Mouse (Mus musculus): Measurements from ENCODE around the gene Trim17. TPM values are rescaled to one million over a fixed set of nuclear protein-coding genes. Genes with fewer than 3 reads are reported as not detected.
A peak's percentile ranks its signal among the peaks of the same experiment; 100 is the strongest.

Gene Trim17
- 0.90 and 1.3 TPM in 2 replicates for polyA plus RNA-seq (2015; fragmentation: Nextera tagmentation; extraction: Ambion mirVana)

DNA sequence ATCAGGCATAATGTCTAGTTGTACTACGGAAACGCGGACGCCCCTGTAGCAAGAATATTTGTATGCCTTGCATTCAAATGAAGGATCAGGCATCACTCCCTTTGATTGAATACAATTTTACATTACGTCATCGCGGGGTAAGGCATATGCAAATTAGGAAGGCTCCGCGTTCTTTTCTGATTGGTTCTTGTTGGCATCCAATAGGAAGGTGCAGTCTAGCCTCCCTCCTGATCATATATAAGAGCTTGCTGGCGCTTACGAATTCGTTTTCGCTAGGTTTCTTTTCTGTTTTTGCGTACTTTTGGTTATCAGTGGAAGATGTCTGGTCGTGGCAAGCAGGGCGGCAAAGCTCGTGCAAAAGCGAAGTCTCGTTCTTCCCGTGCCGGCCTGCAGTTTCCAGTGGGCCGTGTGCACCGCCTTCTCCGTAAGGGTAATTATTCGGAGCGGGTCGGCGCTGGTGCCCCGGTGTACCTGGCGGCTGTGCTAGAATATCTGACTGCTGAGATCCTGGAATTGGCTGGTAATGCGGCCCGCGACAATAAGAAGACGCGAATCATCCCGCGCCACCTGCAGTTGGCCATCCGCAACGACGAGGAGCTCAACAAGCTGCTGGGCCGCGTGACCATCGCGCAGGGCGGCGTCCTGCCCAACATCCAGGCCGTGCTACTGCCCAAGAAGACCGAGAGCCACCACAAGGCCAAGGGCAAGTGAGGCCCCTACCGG lies at the start of gene Trim17, which contains the start of gene Hist3h2a:
Gene Trim17, plus strand, starts transcription at position 266 of the 723 bp plus-strand sequence.
Gene Hist3h2a, plus strand, starts transcription at position 266 of the 723 bp plus-strand sequence.
- H3K4me2 ChIP-seq, result peak within 1 kb of the TSS; percentile 87
- H3K4me3 ChIP-seq, result peak within 1 kb of the TSS; percentile 74
- H3K9me3 ChIP-seq, result no peaks in the 10 kb centered on the region
- peak within 1 kb of the TSS; percentile 99 for H3K9ac ChIP-seq
- 0 out of 2 replicates have a peak, but pooled peaks cover 15% of the 10 kb centered on the region for H3K36me3 ChIP-seq
- H3K4me1 ChIP-seq (replicated peaks), result peaks cover 70% of the 10 kb centered on the region
- ATAC-seq (ENCODE audit: low read depth), result peak; percentile 92
- H3K27ac ChIP-seq (replicated peaks), result peak within 1 kb of the TSS; percentile 100
- H3K27me3 ChIP-seq, result no peaks in the 10 kb centered on the region
- WGBS, result under 1% methylated on average over 49 of the region's 49 CpGs

DNA sequence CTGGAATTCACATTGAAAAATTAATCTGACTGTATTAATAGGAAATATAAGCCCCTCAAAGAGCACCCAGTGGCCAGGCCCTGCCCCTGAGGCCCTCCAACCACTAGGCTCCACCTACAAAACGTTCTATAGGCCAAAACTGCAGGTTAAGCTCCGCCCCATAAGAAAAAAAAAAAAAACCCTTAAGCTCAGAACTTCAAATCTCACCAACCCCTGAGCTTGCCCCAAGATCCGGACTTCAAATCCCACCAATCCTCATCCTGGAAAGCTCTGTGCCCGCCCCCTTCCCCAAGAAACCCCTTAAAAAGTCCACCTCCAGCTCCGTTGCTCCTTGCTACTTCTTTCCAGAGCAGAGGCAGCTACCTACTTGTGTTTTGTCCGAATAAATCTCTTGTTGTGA lies 49.6 kb upstream of the Trim17 start:
- 49% methylated on average over 6 of the region's 6 CpGs for WGBS
- Histone ChIP-seq H3K9me3 (no peaks in the 10 kb centered on the region), H3K9ac (no peak overlapping the region), H3K4me1 (replicated peaks) (peaks cover 23% of the 10 kb centered on the region), H3K27me3 (no peaks in the 10 kb centered on the region), H3K4me3 (no peak overlapping the region), H3K27ac (replicated peaks) (no peak overlapping the region), H3K4me2 (0 out of 2 replicates have a peak overlapping the region, but pooled peaks have one; percentile 87), H3K36me3 (peaks cover 22% of the 10 kb centered on the region)
- ATAC-seq (ENCODE audit: low read depth), result no peak

DNA sequence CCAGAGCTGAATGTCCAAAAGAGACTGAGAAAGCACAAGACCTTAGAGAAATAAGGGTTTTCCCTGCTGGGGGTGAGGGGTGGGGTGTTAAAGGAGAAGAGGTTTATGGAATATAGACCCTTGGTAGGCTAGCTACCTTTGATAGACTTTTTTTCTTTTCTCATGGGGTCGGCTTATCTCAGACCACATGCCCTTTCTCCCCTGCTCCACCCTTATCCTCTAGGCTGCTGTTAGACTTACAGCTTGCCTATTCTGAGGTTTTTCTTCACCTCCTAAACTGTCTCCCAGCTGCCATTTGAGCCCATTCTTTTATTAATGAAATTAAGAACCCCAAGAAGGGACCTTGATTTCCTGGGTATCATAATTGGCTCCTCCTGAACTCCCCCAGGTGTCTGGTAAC lies 40.7 kb upstream of the Trim17 start:
- H3K4me2 ChIP-seq, result no peak overlapping the region; the same call in 1 of the 2 replicates
- 64% methylated on average over 1 of the region's 1 CpGs for WGBS

DNA sequence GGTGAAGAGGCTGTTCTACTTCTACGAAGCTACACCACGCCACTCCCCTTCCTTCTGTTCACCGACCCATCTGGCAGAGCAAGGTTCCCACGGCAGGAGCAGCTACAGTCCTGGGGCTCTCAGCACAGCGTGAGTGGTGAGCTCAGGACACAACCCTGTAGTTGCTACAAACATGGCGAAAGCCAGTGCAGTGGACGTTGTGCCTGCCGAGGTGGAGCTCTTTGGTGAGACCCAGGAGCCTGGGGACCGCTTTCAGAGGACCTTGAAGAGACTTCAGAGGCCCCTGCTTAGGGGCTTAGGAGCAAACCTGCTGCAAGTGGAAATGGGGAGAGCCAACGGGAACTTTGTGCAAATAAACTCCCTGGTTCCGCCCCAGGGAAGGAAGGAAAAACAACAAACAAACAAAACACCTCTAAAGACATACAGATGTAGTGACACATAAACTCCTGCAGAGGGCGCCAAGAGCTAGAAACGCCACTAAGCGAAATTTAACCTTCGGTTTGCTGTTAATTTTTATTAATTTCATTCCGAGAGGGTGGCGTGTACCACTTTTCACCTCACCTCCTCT lies 39.9 kb upstream of the Trim17 start:
- Histone ChIP-seq H3K27ac (replicated peaks) (0 out of 2 replicates have a peak overlapping the region, but pooled peaks have one; percentile 9), H3K4me1 (replicated peaks) (peaks cover 12% of the 10 kb centered on the region), H3K36me3 (no peaks in the 10 kb centered on the region), H3K9me3 (no peaks in the 10 kb centered on the region), H3K4me2 (peak overlapping the region; percentile 56), H3K4me3 (peak overlapping the region; percentile 32), H3K9ac (peak overlapping the region; percentile 61), H3K27me3 (no peaks in the 10 kb centered on the region)
- 22% methylated on average over 17 of the region's 17 CpGs for WGBS
- no peak; the same call in 1 of the 2 replicates for ATAC-seq (ENCODE audit: low read depth)

More for the DNA sequence above, 40.7 kb upstream of the Trim17 start:
- H3K27ac ChIP-seq (replicated peaks), result no peak overlapping the region
- no peaks in the 10 kb centered on the region for H3K27me3 ChIP-seq
- ATAC-seq (ENCODE audit: low read depth), result no peak
- H3K4me3 ChIP-seq, result no peak overlapping the region
- H3K36me3 ChIP-seq, result no peaks in the 10 kb centered on the region
- peak overlapping the region; percentile 61; the same call in 1 of the 2 replicates for H3K9ac ChIP-seq
- no peaks in the 10 kb centered on the region for H3K9me3 ChIP-seq
- H3K4me1 ChIP-seq (replicated peaks), result peaks cover 12% of the 10 kb centered on the region

DNA sequence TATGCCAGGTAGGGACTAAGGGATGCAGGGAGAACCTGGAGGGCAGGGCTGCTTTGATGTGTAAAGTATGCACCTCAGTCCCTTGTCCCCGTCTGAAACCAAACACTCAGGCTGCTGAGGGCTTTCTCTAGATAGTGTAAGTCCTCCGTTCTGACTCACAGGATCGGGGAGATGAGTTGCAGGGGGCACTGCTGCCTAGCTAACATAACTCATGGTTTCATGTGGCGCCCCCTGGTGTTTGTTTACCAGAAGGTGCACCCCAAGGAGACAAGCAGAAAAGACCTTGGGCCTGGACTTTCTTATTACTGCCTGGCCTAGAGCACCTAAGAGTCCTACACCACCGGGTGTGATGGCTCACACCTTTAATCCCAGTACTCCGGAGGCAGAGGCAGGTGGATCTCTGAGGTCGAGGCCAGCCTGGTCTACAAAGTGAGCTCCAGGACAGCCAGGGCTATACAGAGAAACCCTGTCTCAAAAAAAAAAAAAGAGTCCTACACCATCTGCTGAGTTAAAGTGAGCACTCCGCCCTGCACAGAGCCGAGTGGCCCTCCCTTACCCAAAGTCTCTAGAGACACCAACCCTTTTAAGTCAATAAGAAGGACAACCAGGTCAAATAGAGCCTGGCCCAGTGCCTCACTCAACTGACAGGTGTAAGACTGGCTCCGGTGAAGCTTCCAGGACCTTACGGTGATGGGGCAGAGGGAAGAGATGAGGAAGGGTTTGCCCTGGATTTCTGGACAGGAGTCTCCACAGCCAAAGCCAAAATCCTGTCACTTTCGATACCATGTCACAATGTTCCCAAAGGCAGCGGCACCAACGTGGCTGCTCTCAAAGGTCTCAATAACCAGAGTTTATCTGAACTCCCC lies 37.4 kb upstream of the Trim17 start:
- Histone ChIP-seq H3K27me3 (no peaks in the 10 kb centered on the region), H3K9me3 (no peaks in the 10 kb centered on the region), H3K27ac (replicated peaks) (no peak overlapping the region), H3K4me2 (no peak overlapping the region), H3K9ac (no peak overlapping the region), H3K36me3 (no peaks in the 10 kb centered on the region), H3K4me3 (no peak overlapping the region), H3K4me1 (replicated peaks) (peaks cover 12% of the 10 kb centered on the region)
- no peak for ATAC-seq (ENCODE audit: low read depth)
- WGBS, result 53% methylated on average over 14 of the region's 14 CpGs

DNA sequence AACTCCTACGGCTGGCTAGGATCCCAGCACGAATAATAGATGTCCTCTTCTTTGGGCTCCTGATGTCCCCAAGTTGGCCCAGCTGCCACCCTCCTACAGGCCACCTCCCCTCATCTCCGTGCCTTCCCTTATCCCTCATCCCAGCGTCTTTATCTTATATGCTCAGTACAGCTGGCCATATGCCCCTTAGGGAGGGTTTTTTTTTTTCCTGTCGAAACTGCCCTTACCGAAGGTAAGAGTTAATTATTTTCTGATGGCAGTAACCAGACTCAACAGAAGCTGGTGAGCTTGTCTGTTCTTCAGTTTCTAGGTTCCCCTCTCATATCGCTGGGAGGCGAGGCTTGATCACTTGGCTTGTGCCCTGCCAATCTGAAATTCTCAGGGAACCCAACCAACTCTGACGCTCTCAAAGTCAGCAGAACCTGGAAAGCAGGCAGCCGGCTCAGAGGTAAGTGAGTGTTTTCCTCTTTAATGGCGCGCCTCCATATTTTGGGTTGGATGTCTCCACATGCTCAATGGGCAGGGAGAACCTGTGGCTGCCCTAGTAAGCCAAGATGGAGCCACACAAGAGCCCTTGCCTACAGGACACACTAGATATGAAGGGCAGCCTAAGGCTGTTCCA lies 36.6 kb upstream of the Trim17 start, which contains the start of gene Btnl10:
Gene Btnl10, plus strand, starts transcription at position 164 of the 622 bp plus-strand sequence.
- 83% methylated on average over 12 of the region's 12 CpGs for WGBS
- Histone ChIP-seq H3K27me3 (no peaks in the 10 kb centered on the region), H3K36me3 (no peaks in the 10 kb centered on the region), H3K9ac (no peak within 1 kb of the TSS), H3K27ac (replicated peaks) (no peak within 1 kb of the TSS), H3K4me3 (no peak within 1 kb of the TSS), H3K9me3 (no peaks in the 10 kb centered on the region), H3K4me1 (replicated peaks) (peaks cover 12% of the 10 kb centered on the region), H3K4me2 (no peak within 1 kb of the TSS)
- ATAC-seq (ENCODE audit: low read depth), result no peak

DNA sequence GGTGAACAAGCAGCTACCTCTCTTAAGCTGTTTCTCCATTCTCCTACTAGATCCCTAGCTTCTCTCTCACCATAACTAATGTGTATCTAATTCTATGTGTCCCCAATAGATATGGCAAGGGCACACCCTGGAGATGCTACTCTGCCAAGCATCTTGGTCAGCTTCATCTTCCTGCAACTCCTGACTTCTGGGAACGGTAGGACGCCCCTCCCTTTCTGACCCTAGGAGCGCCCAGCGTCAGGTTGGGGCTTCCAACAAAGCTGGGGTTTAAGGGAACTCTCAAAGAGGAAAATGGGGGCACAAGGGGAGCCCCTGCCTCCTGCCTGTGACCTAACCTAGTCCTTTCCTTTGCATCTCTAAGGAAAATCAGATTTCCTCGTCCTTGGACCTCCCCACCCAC lies 35.7 kb upstream of the Trim17 start:
- Histone ChIP-seq H3K36me3 (no peaks in the 10 kb centered on the region), H3K27me3 (no peaks in the 10 kb centered on the region), H3K9ac (no peak overlapping the region), H3K27ac (replicated peaks) (no peak overlapping the region), H3K9me3 (no peaks in the 10 kb centered on the region), H3K4me1 (replicated peaks) (peaks cover 12% of the 10 kb centered on the region), H3K4me3 (no peak overlapping the region), H3K4me2 (no peak overlapping the region)
- no peak for ATAC-seq (ENCODE audit: low read depth)
- 80% methylated on average over 5 of the region's 5 CpGs for WGBS

DNA sequence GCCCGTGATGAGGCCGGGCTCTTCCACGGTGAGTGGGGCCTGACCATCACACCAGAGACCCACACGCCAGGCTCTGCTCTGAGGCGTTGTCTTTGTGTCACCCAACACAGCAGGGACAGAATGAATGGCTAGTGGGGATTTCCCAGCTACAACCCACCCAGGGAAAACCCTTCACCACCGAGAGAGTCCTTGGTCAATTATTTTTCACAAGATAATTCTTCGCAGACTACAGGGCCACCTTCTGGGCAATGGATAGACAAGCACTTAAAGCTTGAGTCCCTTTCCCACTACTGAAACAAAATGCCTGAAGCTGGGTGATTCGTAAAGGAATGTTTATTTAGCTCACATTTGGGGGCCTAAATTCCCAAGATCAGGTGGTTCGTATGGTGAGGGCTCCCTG lies 32.1 kb upstream of the Trim17 start:
- H3K4me1 ChIP-seq (replicated peaks), result no peaks in the 10 kb centered on the region
- no peak overlapping the region for H3K27ac ChIP-seq (replicated peaks)
- no peaks in the 10 kb centered on the region for H3K9me3 ChIP-seq
- no peak overlapping the region for H3K4me3 ChIP-seq
- WGBS, result 80% methylated on average over 9 of the region's 9 CpGs
- no peak overlapping the region for H3K4me2 ChIP-seq
- no peak for ATAC-seq (ENCODE audit: low read depth)
- no peaks in the 10 kb centered on the region for H3K27me3 ChIP-seq
- no peak overlapping the region for H3K9ac ChIP-seq
- H3K36me3 ChIP-seq, result no peaks in the 10 kb centered on the region

DNA sequence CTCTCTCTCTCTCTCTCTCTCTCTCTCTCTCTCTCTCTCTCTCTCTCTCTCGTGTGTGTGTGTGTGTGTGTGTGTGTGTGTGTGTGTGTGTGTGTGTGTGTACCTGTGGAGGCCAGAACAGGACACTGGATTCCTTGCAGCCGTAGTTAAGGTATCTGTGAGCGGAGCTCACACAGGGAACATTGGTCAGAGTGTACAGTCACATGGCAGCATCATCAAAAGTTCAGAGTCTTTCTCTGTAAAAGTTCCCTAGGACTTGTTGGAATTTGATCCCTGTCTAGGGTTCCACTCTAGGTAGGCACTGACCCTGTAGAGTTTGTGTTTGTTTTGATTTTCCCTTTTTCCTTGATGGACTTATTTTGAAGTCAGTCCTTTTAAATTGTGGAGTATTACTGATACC lies 27.8 kb upstream of the Trim17 start:
- Histone ChIP-seq H3K4me1 (replicated peaks) (peaks cover 7% of the 10 kb centered on the region), H3K27me3 (no peaks in the 10 kb centered on the region), H3K4me2 (no peak overlapping the region), H3K9me3 (no peaks in the 10 kb centered on the region), H3K27ac (replicated peaks) (no peak overlapping the region), H3K9ac (no peak overlapping the region), H3K36me3 (peaks cover 11% of the 10 kb centered on the region), H3K4me3 (no peak overlapping the region)
- ATAC-seq (ENCODE audit: low read depth), result no peak
- WGBS, result 94% methylated on average over 2 of the region's 3 CpGs

DNA sequence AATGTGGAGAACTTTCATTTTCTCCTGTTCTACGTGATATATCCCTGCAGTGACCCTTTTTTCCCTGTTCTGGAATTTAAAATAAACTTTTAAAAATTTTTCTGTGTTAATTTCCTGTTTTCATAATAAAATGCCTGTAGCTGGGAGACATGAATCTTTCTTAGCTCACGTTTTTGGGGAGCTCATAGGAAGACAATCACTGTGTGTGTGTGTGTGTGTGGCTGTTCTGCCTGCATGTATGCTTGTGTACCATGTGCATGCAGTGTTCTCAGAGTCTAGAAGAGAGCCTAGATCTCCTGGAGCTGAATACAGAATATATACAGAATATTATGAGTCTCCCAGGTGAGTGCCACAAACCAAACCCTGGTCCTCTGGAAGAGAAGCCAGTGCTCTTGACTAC lies 27.4 kb upstream of the Trim17 start:
- Histone ChIP-seq H3K27ac (replicated peaks) (no peak overlapping the region), H3K9ac (no peak overlapping the region), H3K9me3 (no peaks in the 10 kb centered on the region), H3K4me2 (no peak overlapping the region), H3K27me3 (no peaks in the 10 kb centered on the region), H3K36me3 (peaks cover 15% of the 10 kb centered on the region), H3K4me3 (no peak overlapping the region), H3K4me1 (replicated peaks) (peaks cover 7% of the 10 kb centered on the region)
- WGBS, result 78% methylated on average over 2 of the region's 2 CpGs
- ATAC-seq (ENCODE audit: low read depth), result no peak

DNA sequence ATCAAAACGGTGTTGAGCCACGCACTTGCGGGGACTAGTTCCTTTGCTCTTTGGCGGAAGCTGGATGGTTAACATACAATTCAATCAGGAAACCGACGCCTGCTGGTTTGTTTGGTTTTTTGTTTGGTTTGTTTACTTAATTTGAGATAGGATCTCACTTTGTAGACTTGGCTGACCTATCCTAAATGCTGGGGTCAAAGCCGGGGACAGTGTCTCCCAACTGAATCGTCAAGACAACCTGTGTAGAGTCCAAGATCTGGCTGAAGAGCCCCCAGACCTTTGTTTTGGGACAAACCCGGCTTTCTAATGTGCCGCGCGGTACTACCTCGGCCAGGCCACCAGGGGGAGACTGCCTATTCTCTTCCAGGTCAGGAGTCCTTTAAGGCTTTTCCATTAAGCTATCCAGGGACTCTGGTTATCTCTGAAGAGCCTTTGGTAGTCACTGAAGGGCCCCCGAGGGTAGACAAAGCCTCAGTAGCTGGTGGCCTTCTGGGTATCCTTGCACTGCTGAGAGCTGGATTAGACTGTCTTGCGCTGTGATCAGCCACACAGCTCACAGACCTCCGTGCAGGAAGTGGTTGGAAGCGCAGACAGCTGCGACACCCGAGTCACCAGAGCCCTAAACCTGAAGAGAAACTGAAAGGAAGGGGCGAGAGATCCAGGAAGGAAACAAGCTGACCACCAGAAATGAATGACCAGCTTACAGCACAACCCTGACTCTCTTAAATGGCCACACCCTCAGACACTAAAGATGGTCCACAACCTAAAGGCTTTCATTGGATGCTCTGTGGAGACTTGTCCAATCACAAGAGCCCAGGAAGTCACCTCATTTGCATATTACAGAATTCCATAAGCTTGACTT lies 26.5 kb upstream of the Trim17 start:
- 39% methylated on average over 20 of the region's 20 CpGs for WGBS
- peak; percentile 62; the same call in 1 of the 2 replicates for ATAC-seq (ENCODE audit: low read depth)
- Histone ChIP-seq H3K27me3 (no peaks in the 10 kb centered on the region), H3K36me3 (peaks cover 25% of the 10 kb centered on the region), H3K4me3 (peak overlapping the region; percentile 10; the same call in 1 of the 2 replicates), H3K27ac (replicated peaks) (peak overlapping the region; percentile 73), H3K4me2 (peak overlapping the region; percentile 35), H3K4me1 (replicated peaks) (peaks cover 7% of the 10 kb centered on the region), H3K9ac (0 out of 2 replicates have a peak overlapping the region, but pooled peaks have one; percentile 17), H3K9me3 (no peaks in the 10 kb centered on the region)

All from neural tube, embryonic 13.5 days (tissue).